Mouse (Mus musculus): Measurements from ENCODE around the gene Stx3. TPM values are rescaled to one million over a fixed set of nuclear protein-coding genes. Genes with fewer than 3 reads are reported as not detected.

Gene Stx3
- total RNA-seq, 1 experiment = 21.6 TPM

DNA sequence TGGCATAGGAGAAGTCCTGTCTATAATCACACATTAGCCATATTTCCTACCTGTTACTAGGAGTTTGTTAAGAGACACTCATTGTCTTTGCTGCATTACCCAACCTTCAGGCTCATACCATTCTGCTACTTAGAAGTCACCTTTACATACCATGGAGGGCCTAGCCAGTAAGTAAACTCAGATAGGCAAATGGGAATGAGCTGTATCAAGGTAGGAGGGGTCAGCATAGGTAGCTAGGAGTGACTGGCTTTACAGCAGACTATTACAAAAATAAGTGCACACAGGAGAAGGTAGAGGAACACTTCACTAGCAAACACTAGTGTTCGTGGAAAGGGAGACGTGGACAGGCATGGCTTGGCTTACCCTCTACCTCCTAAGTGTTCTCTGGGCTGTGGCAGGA lies 71.9 kb downstream of the Stx3 start, which contains the start of gene Gif:
Gene Gif, plus strand, starts transcription at position 257 of the 400 bp plus-strand sequence.
- Histone ChIP-seq H3K27ac (ENCODE audit: insufficient read depth, low read depth, low read length, poor library complexity, severe bottlenecking) (no peak within 1 kb of the TSS), H3K9ac (ENCODE audit: insufficient read depth, low read depth, low read length, poor library complexity, severe bottlenecking) (no peak within 1 kb of the TSS), H3K4me3 (ENCODE audit: insufficient read depth in 1 of 2, low read depth in 1 of 2, low read length in 2 of 2, poor library complexity in 1 of 2, severe bottlenecking in 1 of 2) (no peak within 1 kb of the TSS), H3K4me1 (ENCODE audit: control insufficient read depth in 2 of 2, insufficient read depth in 2 of 2, low read length in 2 of 2, poor library complexity in 1 of 2) (no peaks in the 10 kb centered on the region; a peak in 1 of 4 replicates), H3K36me3 (ENCODE audit: control insufficient read depth, insufficient read depth, low read length, poor library complexity, severe bottlenecking) (no peaks in the 10 kb centered on the region), H3K9me3 (ENCODE audit: control insufficient read depth, insufficient read depth, low read depth, low read length) (no peaks in the 10 kb centered on the region)
- in situ Hi-C loops (cut with MboI; ENCODE audit: low sequenced_read_pairs in 2 of 2, unreplicated experiment in 2 of 2) = no loop called here
- DNase-seq (ENCODE audit: low read depth, low spot score) = no peak
- no peak for TF ChIP-seq MAFK (IDR thresholded peaks at IDR 0.05; ENCODE audit: insufficient read depth, low read depth, low read length)
- TF ChIP-seq ZNF384 (IDR thresholded peaks at IDR 0.05; ENCODE audit: low read depth, low read length) = no peak
- no peak for TF ChIP-seq ZC3H11A (IDR thresholded peaks at IDR 0.05; ENCODE audit: borderline replicate concordance, low read depth, low read length)
- TF ChIP-seq HCFC1 (IDR thresholded peaks at IDR 0.05; ENCODE audit: borderline replicate concordance, insufficient read depth, low read length) = no peak
- no peak for TF ChIP-seq CHD2 (IDR thresholded peaks at IDR 0.05; ENCODE audit: low read depth, low read length)

DNA sequence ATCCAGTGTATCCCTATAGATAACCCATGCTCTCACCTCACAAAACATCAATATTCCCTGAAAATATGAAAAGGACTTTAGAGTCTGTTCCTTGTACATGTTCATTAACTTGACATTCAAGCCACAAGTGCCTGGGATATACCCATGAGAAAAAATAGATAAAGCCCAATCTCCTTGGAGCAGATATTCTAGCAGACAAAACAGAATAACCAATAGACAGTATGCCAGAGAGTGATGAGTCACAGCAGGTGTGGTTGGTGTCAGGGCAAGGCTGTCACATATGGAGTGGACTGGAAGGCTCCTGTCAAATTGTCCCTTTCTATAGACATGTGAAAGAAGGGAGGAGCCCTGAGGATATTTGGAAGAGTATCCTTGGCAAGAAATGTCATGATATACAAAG lies 73.5 kb downstream of the Stx3 start:
- no peaks in the 10 kb centered on the region for H3K36me3 ChIP-seq (ENCODE audit: control insufficient read depth, insufficient read depth, low read length, poor library complexity, severe bottlenecking)
- H3K4me3 ChIP-seq (ENCODE audit: insufficient read depth in 1 of 2, low read depth in 1 of 2, low read length in 2 of 2, poor library complexity in 1 of 2, severe bottlenecking in 1 of 2) = no peak overlapping the region
- H3K9ac ChIP-seq (ENCODE audit: insufficient read depth, low read depth, low read length, poor library complexity, severe bottlenecking) = no peak overlapping the region
- no peaks in the 10 kb centered on the region; a peak in 1 of 4 replicates for H3K4me1 ChIP-seq (ENCODE audit: control insufficient read depth in 2 of 2, insufficient read depth in 2 of 2, low read length in 2 of 2, poor library complexity in 1 of 2)
- no peak overlapping the region for H3K27ac ChIP-seq (ENCODE audit: insufficient read depth, low read depth, low read length, poor library complexity, severe bottlenecking)
- in situ Hi-C loops (cut with MboI; ENCODE audit: low sequenced_read_pairs in 2 of 2, unreplicated experiment in 2 of 2) = no loop called here
- H3K9me3 ChIP-seq (ENCODE audit: control insufficient read depth, insufficient read depth, low read depth, low read length) = no peaks in the 10 kb centered on the region
- no peak for TF ChIP-seq CHD2 (IDR thresholded peaks at IDR 0.05; ENCODE audit: low read depth, low read length)
- no peak for TF ChIP-seq MAFK (IDR thresholded peaks at IDR 0.05; ENCODE audit: insufficient read depth, low read depth, low read length)
- TF ChIP-seq ZC3H11A (IDR thresholded peaks at IDR 0.05; ENCODE audit: borderline replicate concordance, low read depth, low read length) = no peak
- TF ChIP-seq HCFC1 (IDR thresholded peaks at IDR 0.05; ENCODE audit: borderline replicate concordance, insufficient read depth, low read length) = no peak
- no peak for TF ChIP-seq ZNF384 (IDR thresholded peaks at IDR 0.05; ENCODE audit: low read depth, low read length)
- no peak for DNase-seq (ENCODE audit: low read depth, low spot score)

DNA sequence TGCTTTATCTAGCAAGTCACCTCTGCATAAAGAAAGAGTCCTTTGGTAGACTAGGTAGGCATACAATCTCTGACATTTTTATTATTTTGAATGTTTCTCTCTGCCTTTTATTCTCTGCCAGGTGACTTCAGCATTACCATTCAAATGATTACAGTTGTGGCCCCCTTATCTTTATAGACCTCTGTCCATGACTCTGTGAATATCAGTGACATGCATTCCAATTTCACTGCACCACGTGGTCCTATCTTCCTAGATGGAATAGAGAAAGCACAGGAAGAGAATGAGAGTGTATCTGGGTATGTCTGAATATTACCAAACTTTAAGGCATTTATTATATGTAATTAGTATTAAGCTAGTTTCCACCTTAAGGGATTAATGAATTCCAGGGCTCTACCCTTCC lies 82.7 kb downstream of the Stx3 start:
- no peak for TF ChIP-seq MAFK (IDR thresholded peaks at IDR 0.05; ENCODE audit: insufficient read depth, low read depth, low read length)
- TF ChIP-seq HCFC1 (IDR thresholded peaks at IDR 0.05; ENCODE audit: borderline replicate concordance, insufficient read depth, low read length) = no peak
- no peak for TF ChIP-seq ZC3H11A (IDR thresholded peaks at IDR 0.05; ENCODE audit: borderline replicate concordance, low read depth, low read length)
- no peak for TF ChIP-seq CHD2 (IDR thresholded peaks at IDR 0.05; ENCODE audit: low read depth, low read length)
- Histone ChIP-seq H3K27ac (ENCODE audit: insufficient read depth, low read depth, low read length, poor library complexity, severe bottlenecking) (no peak overlapping the region), H3K9me3 (ENCODE audit: control insufficient read depth, insufficient read depth, low read depth, low read length) (no peaks in the 10 kb centered on the region), H3K36me3 (ENCODE audit: control insufficient read depth, insufficient read depth, low read length, poor library complexity, severe bottlenecking) (no peaks in the 10 kb centered on the region), H3K9ac (ENCODE audit: insufficient read depth, low read depth, low read length, poor library complexity, severe bottlenecking) (no peak overlapping the region), H3K4me3 (ENCODE audit: insufficient read depth in 1 of 2, low read depth in 1 of 2, low read length in 2 of 2, poor library complexity in 1 of 2, severe bottlenecking in 1 of 2) (no peak overlapping the region), H3K4me1 (ENCODE audit: control insufficient read depth in 2 of 2, insufficient read depth in 2 of 2, low read length in 2 of 2, poor library complexity in 1 of 2) (no peaks in the 10 kb centered on the region)
- in situ Hi-C loops (cut with MboI; ENCODE audit: low sequenced_read_pairs in 2 of 2, unreplicated experiment in 2 of 2) = no loop called here
- no peak for DNase-seq (ENCODE audit: low read depth, low spot score)

DNA sequence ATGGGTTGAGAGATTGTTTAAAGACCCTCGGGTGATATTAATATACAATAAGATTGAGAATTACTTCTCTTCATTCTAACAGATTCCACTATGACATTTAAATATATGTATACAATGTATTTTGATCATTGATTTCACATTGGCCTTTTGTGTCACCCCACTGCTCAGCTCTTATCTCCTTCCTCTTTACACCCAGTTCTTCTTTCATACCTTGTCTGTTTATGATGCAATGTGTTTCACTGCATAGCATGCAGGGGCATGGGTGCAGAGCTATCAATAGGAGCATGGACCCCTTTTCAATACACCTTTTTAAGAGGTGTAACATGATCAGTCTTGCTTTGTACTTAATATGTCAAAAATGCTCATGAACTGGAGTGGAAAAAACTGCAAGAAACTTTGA lies 88.9 kb downstream of the Stx3 start:
- in situ Hi-C loops (cut with MboI; ENCODE audit: low sequenced_read_pairs in 2 of 2, unreplicated experiment in 2 of 2) = no loop called here
- no peak overlapping the region for H3K9ac ChIP-seq (ENCODE audit: insufficient read depth, low read depth, low read length, poor library complexity, severe bottlenecking)
- TF ChIP-seq ZC3H11A (IDR thresholded peaks at IDR 0.05; ENCODE audit: borderline replicate concordance, low read depth, low read length) = no peak
- TF ChIP-seq HCFC1 (IDR thresholded peaks at IDR 0.05; ENCODE audit: borderline replicate concordance, insufficient read depth, low read length) = no peak
- TF ChIP-seq ZNF384 (IDR thresholded peaks at IDR 0.05; ENCODE audit: low read depth, low read length) = no peak
- no peak for TF ChIP-seq MAFK (IDR thresholded peaks at IDR 0.05; ENCODE audit: insufficient read depth, low read depth, low read length)
- no peak for TF ChIP-seq CHD2 (IDR thresholded peaks at IDR 0.05; ENCODE audit: low read depth, low read length)

DNA sequence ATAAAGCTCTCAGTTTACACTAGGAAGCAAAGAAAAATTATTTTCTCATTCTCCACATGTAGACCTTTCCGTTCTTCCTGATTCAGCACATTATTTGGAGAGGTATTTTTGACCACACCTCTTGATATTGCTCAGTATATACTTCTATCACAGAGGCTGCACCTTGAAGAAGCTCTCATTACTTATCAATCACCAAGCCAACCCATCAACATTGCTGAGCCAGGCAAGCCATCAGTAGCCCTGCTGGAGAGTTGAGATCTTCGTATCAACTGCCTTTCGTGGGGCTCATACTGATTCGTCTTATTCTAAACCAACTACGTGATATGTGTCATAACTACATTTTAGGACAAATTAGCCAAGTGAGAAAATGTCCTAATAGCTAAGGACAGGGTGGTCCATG lies 91.9 kb downstream of the Stx3 start:
- DNase-seq (ENCODE audit: low read depth, low spot score) = no peak
- in situ Hi-C loops (cut with MboI; ENCODE audit: low sequenced_read_pairs in 2 of 2, unreplicated experiment in 2 of 2) = no loop called here
- H3K27ac ChIP-seq (ENCODE audit: insufficient read depth, low read depth, low read length, poor library complexity, severe bottlenecking) = no peak overlapping the region

More for the DNA sequence above, 88.9 kb downstream of the Stx3 start:
- no peaks in the 10 kb centered on the region for H3K9me3 ChIP-seq (ENCODE audit: control insufficient read depth, insufficient read depth, low read depth, low read length)
- no peaks in the 10 kb centered on the region for H3K36me3 ChIP-seq (ENCODE audit: control insufficient read depth, insufficient read depth, low read length, poor library complexity, severe bottlenecking)
- DNase-seq (ENCODE audit: low read depth, low spot score) = no peak
- H3K4me1 ChIP-seq (ENCODE audit: control insufficient read depth in 2 of 2, insufficient read depth in 2 of 2, low read length in 2 of 2, poor library complexity in 1 of 2) = no peaks in the 10 kb centered on the region
- no peak overlapping the region for H3K27ac ChIP-seq (ENCODE audit: insufficient read depth, low read depth, low read length, poor library complexity, severe bottlenecking)
- H3K4me3 ChIP-seq (ENCODE audit: insufficient read depth in 1 of 2, low read depth in 1 of 2, low read length in 2 of 2, poor library complexity in 1 of 2, severe bottlenecking in 1 of 2) = no peak overlapping the region

More for the DNA sequence above, 91.9 kb downstream of the Stx3 start:
- no peaks in the 10 kb centered on the region for H3K9me3 ChIP-seq (ENCODE audit: control insufficient read depth, insufficient read depth, low read depth, low read length)
- TF ChIP-seq CHD2 (IDR thresholded peaks at IDR 0.05; ENCODE audit: low read depth, low read length) (no peak), ZNF384 (IDR thresholded peaks at IDR 0.05; ENCODE audit: low read depth, low read length) (no peak), ZC3H11A (IDR thresholded peaks at IDR 0.05; ENCODE audit: borderline replicate concordance, low read depth, low read length) (no peak), HCFC1 (IDR thresholded peaks at IDR 0.05; ENCODE audit: borderline replicate concordance, insufficient read depth, low read length) (no peak), MAFK (IDR thresholded peaks at IDR 0.05; ENCODE audit: insufficient read depth, low read depth, low read length) (no peak)
- H3K4me1 ChIP-seq (ENCODE audit: control insufficient read depth in 2 of 2, insufficient read depth in 2 of 2, low read length in 2 of 2, poor library complexity in 1 of 2) = no peaks in the 10 kb centered on the region
- H3K9ac ChIP-seq (ENCODE audit: insufficient read depth, low read depth, low read length, poor library complexity, severe bottlenecking) = no peak overlapping the region
- H3K4me3 ChIP-seq (ENCODE audit: insufficient read depth in 1 of 2, low read depth in 1 of 2, low read length in 2 of 2, poor library complexity in 1 of 2, severe bottlenecking in 1 of 2) = no peak overlapping the region
- no peaks in the 10 kb centered on the region for H3K36me3 ChIP-seq (ENCODE audit: control insufficient read depth, insufficient read depth, low read length, poor library complexity, severe bottlenecking)
